Mouse (Mus musculus) MEL-GATA-1-ER (cell line): ENCODE data around the gene Ehd2.

Experiments
- DNase-seq: peaks from one replicate; pipeline ENCODE4 v3.0.0-alpha.2; 2012; ENCODE audit warnings: low read depth; ENCODE audit errors: extremely low read depth

Gene Ehd2

DNA sequence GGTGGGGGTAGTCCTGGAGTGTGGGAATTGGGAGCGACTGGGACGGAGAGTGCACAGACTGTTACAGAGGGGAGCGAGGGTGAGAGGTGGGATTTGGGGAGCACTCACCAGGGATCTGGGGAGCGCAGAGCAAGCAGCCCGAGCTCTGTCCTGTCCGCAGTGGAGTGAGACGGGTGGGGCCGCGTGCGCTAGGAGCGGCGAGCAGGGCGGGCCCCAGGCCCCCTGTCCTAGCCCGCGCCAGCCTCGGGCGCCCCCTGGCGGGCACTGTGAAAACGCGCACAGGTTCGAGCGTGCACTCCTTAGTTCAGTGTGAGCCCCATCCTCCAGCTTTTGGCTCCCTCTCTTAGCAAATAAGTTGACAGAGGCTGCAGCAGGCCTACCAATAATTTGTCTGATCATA lies at the start of gene Ehd2:
Ehd2 (minus strand) TSS at position 256 of the 400 bp plus-strand sequence.
- DNase-seq = peak; percentile 36

DNA sequence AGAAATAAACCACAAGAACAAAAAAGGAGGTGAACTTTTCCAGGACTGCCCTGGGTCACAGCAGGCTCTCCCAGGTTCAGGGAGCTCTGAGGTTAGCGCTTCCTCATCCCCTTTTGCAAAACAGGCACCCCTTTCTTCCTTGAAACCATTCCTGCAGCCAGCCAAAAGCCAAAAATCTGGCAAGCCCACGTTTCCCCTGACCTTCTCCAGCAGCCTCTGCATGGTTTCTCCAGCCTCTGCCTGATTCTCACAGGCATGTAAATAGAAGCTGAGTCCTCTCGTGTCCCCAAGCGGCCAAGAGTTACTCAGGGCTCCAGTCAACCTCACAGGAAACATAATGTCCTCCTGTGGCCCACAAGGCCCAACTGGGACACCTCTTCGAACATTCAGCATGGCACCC lies 48.0 kb upstream of the Ehd2 start:
- DNase-seq = no peak

DNA sequence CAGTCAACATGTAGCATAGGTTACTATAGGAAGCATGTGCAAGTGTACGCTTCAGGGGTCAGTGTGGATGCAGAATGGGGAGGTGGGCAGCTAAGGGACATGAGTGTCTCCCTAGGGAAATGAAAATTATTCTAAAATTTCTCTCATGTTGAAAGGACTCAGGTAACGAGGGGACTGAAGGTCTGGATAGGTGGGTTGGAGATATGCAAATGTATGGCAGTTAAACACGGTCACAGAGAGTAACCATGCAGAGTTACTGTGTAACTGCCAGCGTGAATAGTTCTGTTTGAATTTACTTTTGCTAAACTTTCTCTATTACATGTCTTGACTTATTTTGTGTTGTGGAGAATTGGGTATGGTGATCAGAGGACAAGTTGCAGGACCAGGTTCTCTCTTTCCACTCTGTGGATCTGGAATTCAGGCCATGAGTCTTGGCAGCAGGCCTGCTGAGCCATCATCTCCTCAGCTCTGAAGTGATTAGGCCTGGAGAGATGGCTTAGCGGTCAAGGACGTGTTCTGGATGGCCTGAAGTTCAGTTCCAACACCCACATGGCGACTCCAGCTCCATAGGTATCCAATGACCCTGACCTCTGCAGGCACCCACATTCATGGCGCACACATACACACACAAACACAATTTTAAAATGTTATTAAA lies 47.3 kb upstream of the Ehd2 start:
- DNase-seq = no peak

GRCm38 (mm10) chr7:16013722-16014275 lies 46.4 kb upstream of the Ehd2 start:
- DNase-seq = no peak

DNA sequence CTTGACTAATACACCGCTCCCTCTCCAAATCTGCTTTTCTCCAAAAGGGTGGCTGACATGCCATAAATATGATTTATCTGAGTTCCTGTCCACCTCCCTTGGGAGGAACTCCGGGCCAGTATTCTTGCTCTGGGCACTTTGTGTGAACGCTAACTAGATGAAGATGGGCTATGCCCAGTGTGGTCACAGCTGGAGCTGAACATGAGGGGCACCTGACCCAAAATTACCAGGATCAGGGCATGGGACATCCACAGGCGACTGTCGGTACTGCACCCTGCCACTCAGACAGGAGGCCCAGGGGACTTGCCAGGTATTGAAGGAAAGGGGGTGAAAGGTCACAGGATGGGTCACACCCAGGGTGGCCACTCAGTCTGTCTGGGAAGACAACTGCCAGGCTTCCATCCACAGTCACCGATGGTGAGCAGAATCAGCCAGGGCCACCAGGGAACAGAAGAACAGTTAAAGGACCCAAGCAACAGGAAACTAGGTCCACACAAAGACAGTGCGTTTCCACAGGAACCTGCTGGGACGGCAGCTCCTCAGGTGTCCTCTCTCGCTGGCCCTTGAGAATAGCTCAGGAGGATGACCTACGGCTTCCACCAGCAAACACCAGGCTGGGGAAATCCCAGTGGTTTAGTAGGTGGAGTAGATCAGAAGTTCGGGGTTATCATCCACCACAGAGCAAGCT lies 45.4 kb upstream of the Ehd2 start:
- no peak for DNase-seq

DNA sequence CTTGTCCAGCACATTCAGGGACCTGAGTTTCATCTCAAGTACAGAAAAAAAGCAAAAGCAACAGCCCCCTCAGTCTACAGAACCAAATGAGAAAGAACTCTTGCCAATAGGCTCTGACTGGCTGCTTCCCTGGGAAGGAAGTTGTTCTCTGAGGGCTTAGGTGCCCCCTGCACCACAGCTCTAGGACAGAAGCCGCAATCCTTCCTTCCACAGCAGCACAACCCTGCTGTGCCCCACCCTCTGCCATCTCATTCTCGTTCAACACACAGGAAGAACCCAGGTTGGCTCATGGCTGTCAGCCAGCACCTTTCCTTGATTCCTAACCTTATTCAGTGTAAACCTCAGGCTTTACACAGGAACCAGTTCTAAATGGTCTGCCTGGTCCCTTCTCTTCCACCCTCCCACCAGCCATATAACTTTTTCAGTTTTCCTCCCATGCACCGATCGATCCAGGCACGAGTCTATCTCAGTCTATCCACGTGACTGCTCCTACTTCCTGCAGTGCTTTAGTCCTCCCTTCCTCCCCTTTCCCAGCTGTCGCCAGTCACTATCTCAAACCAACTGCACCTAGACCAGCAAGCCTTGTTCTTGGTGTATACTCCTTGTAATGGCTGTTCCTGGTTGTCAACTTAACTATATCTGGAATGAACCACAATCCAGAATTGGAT lies 44.2 kb upstream of the Ehd2 start:
- DNase-seq = no peak

- no peak for DNase-seq
Measured at GRCm38 (mm10) chr7:16010649-16011048, 43.3 kb upstream of the Ehd2 start.

- no peak for DNase-seq
Measured at GRCm38 (mm10) chr7:16009636-16010035, 42.3 kb upstream of the Ehd2 start.

DNA sequence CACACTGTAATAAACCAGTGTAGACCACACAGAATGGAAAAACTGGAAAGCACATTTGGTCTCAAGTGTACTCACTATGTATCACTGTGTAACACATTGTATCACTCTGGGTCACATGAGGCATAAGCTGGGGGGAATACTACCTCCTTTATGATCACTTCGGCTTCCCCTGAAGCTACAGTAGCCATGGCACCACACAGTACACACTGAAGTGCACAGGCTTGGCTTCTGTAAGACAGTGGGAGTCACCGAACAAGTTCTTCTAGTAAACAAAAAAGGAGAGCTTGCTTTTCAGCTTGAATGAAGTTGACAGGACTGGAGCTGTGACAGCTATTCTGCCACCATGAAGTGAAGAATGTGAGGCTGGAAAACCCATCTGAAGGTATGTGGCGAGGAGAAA lies 37.7 kb upstream of the Ehd2 start:
- no peak for DNase-seq

GRCm38 (mm10) chr7:16004177-16004856 lies 37.0 kb upstream of the Ehd2 start:
- DNase-seq = no peak

DNA sequence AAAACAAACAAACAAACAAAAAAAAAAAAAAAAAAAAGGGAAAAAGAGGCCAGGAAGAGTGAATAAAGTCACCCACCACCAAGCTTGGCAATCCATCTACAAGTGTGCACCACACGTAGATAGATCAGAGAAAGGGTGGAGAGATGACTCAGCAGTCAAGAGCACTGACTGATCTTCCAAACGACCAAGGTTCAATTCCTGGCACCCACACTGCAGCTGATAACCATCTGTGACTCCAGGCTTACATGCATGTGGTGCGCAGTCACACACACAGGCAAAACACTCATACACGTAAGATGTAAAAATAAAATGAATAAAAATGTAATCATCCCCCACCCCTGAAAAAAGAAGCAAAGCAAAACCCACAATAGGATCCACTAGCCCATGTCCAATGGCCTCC lies 35.7 kb upstream of the Ehd2 start:
- DNase-seq = no peak

DNA sequence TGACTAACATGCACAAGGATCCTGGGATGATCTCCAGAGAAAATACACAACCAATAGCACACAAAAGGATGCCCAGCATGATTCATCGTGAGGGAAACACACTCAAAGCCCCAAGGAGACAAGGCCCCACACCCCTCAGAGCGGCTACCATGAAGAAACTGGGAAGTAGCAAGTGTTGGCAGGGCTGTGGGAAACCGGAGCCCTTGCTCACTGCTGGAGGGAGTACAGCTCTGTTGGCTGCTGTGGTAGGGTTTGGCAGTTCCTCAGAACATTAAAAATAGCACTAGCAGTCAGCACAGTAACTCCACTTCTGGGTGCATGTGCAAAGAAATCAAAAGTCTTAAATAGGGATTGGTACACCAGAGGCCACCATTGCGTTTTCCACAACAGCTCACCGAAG lies 34.8 kb upstream of the Ehd2 start:
- no peak for DNase-seq

DNA sequence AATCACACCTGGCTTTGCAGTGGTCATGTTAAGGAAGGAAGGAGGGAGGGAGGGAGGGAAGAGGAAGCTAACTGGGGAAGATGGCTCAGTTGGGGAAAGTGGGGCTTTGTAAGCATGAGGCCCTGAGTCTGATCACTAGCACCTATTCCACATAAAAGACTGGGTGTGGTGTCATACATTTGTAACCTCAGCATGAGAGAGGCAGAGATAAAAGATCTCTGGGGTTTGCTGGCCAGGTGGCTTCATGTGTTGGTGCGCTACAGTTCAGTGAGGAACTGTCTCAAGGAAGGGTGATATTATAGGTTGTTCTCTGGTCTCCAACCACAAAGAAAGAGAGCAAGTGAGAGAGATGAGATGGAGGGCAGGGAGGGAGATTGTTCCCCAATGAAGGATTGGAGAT lies 34.3 kb upstream of the Ehd2 start:
- DNase-seq = no peak

- DNase-seq = no peak
Measured at GRCm38 (mm10) chr7:15993789-15994188, 26.4 kb upstream of the Ehd2 start.

- DNase-seq = no peak
Measured at GRCm38 (mm10) chr7:15993152-15993551, 25.8 kb upstream of the Ehd2 start.

DNA sequence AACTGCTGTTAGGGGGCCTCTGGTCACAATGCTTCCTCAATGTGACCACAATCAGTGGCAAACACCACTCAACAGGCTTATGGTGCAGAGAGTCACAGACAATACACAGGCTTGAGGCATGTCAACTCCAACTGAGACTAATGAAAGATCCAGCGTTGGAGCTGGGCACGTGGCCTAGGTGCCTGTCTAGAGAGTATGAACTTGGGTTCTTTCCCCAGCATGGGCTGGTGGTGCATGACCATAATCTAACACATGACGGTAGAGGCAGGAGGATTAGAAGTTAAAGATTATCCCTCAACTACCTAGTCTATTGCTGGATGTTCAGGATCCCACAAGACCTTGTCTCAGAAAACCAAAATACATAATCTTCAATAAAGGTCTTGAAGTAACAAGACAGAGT lies 24.4 kb upstream of the Ehd2 start:
- no peak for DNase-seq

DNA sequence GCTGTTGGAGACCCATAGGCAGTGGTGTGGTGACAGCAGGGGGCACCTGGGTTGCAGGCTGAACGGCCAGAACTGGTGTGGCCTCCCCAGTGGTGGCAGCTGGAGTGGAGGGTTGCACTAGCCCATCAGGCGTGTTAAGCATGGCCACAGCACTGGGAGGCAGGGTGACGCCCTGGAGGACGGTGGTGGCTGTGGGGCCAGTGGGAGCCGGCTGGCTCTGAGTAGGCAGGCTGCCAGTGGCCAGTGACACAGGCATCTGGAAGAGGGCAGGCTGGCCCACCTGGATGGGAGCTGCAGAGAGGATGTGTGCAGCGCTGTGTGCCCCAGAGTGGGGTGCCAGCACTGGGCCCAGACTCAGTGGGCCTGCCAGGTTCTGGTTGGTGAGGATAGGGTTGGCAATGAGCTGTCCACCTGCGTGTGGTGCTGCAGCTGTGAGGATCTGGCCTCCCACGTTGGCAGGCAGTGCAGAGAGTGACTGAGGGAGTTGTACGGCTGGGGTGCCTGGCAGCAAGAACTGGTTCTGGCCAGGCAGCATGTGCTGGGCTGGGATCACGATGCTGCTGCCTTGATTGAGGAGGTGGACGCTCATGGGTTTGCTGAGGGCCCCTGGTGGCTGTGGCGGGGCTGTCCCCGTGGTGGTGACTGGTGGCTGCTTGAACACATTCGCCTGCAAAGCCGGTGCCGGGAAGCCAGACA lies 20.4 kb upstream of the Ehd2 start:
- no peak for DNase-seq

DNA sequence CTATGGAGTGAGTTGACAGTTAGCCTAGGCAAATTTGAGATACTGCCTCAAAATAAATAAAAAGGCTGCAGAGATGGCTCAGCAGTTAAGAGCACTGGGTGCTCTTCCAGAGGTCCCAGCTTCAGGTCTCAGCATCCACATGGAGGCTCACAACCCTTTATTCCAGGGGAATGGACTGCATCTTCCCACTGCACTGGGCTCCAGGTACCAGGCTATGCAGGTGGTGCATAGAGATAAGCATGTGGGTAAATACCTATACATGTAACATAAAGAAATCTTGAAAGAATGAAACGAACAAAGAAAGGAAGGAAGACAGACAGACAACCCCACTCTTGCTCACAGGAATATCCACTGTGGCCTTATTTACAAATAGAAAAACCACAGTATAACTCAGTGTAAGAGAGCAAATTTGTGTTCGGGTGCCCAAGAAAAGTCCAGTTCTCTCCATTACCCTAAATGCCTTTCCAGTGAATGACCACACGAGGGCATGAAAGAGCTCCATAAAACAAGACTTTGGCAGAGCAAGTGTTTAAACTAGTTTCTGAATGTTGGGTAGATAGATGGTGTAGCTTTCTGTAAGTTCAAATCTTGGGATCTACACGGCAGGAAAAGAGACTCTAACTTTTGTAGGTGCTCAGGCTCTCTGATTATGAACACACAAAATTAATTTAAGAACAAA lies 15.5 kb upstream of the Ehd2 start:
- DNase-seq = peak; percentile 39

DNA sequence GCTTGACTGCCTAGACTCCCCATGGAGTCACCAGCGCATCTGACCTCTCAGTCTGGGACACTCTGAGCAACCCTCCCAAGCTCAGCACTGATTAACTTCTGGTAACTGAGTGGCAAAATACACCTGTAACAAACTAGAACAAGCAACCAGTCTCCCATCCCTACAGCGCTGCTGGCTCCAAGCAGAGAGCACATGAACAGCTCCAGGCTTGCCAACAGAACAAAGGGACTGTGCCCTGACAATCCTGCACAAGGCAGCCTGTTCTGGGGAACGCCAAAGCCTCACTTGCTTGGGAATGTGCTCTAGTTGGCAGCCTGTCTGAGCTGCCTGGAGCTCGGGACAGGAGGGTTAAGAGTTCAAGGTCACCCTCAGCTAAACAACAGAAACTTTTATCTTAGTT lies 14.2 kb upstream of the Ehd2 start:
- DNase-seq = no peak

DNA sequence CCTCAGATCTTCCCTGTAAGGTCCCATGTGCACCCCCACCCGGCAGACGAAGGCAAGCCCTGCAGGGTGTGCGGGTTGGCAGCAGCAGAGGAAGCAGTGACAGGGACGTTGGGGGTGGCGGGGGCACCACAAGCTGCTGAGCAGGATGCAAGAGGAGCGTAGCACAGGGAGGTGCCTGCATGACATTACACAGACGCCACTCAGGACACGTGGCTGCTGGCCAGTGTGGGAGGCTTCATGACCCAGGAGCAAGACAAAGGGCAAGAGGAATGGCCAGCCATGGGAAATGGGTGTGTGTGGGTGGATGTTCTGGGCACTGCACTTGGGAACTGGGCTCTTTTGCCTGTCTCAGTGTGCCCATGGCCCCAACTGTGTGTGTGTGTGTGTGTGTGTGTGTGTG lies 12.9 kb upstream of the Ehd2 start:
- no peak for DNase-seq

GRCm38 (mm10) chr7:15975904-15976303 lies 8.5 kb upstream of the Ehd2 start:
- DNase-seq = peak; percentile 9
